Mouse (Mus musculus): ENCODE data around the gene Donson. TPM values are rescaled to one million over a fixed set of nuclear protein-coding genes. Genes with fewer than 3 reads are reported as not detected.

The Donson gene
- total and polyA plus RNA-seq, 3 experiments: 25.4 to 33.9 TPM; not detected in 1

DNA sequence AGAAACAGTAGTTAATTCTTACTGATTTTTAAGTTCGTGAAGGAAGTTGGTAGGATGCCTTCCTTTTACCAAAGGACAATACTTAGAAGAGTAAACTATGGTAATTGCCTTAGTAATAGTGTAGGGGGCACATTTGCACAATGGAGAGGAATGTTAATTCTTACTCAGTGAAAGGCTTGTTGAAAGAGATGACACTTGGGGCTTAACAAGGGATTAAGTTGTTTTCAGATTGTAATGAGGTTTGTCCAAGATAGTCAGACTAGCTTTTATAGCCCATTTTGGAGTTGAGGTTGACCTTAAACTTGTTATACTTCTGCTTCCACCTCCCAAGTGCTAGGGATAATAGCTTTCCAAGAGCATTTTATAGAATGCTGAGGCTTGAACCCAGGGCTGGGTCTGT is 27.2 kb downstream of the Donson start:
- no peak for DNase-seq (ENCODE audit: low read depth, low spot score)
- Histone ChIP-seq H3K4me1 (ENCODE audit: control insufficient read depth in 1 of 2, insufficient read depth in 2 of 2, low read length in 2 of 2) (no peaks in the 10 kb centered on the region), H3K9ac (ENCODE audit: control insufficient read depth, low read depth, low read length, poor library complexity, severe bottlenecking) (no peak overlapping the region), H3K79me2 (ENCODE audit: control insufficient read depth, insufficient read depth, low read length, poor library complexity) (peaks cover 52% of the 10 kb centered on the region), H3K27ac (ENCODE audit: control insufficient read depth, low read depth, low read length) (no peak overlapping the region), H3K9me3 (replicated peaks; ENCODE audit: insufficient read depth, low read length) (no peaks in the 10 kb centered on the region), H3K4me3 (ENCODE audit: control insufficient read depth in 1 of 2, insufficient read depth in 1 of 2, low read depth in 2 of 2, low read length in 2 of 2) (no peak overlapping the region), H3K36me3 (ENCODE audit: control insufficient read depth in 1 of 2, insufficient read depth in 2 of 2, low read length in 2 of 2) (peaks cover 6 to 70% of the 10 kb centered on the region in 2 experiments), H3K27me3 (ENCODE audit: control insufficient read depth in 1 of 2, insufficient read depth in 2 of 2, low read length in 2 of 2) (no peaks in the 10 kb centered on the region)
- TF ChIP-seq ETS1 (IDR thresholded peaks at IDR 0.05; ENCODE audit: low read depth, low read length): no peak
- TF ChIP-seq RAD21 (IDR thresholded peaks at IDR 0.05; ENCODE audit: low read depth, low read length): no peak
- TF ChIP-seq MAZ (IDR thresholded peaks at IDR 0.05; ENCODE audit: low read depth, low read length): no peak
- no peak for TF ChIP-seq GABPA (IDR thresholded peaks at IDR 0.05; ENCODE audit: low read depth, low read length)
- TF ChIP-seq POLR2AphosphoS2 (IDR thresholded peaks at IDR 0.05; ENCODE audit: low read length): no peak
- TF ChIP-seq TCF12 (IDR thresholded peaks at IDR 0.05; ENCODE audit: low read depth, low read length): no peak
- no peak for TF ChIP-seq CTCF (IDR thresholded peaks at IDR 0.05 in 2 of 3, conservative IDR thresholded peaks at IDR 0.05 in 1 of 3; ENCODE audit: control insufficient read depth in 1 of 3, insufficient read depth in 1 of 3, low read depth in 2 of 3, low read length in 3 of 3, poor library complexity in 1 of 3, severe bottlenecking in 1 of 3)
- no peak for TF ChIP-seq MEF2A (IDR thresholded peaks at IDR 0.05; ENCODE audit: extremely low read depth, insufficient replicate concordance, low read depth, low read length, poor library complexity, severe bottlenecking)
- TF ChIP-seq EP300 (IDR thresholded peaks at IDR 0.05; ENCODE audit: low read depth in 1 of 2, low read length in 2 of 2): no peak
- no peak for TF ChIP-seq POLR2AphosphoS5 (IDR thresholded peaks at IDR 0.05; ENCODE audit: borderline replicate concordance, low read depth, low read length)
- no peak for TF ChIP-seq ZNF384 (IDR thresholded peaks at IDR 0.05; ENCODE audit: low read depth, low read length)
- TF ChIP-seq MAX (IDR thresholded peaks at IDR 0.05; ENCODE audit: low read length): no peak
- no peak for TF ChIP-seq ZMIZ1 (IDR thresholded peaks at IDR 0.05; ENCODE audit: low read depth, low read length)
- TF ChIP-seq POLR2A (IDR thresholded peaks at IDR 0.05; ENCODE audit: control insufficient read depth in 1 of 2, insufficient read depth in 1 of 2, low read depth in 1 of 2, low read length in 2 of 2, poor library complexity in 1 of 2): no peak
- no peak for TF ChIP-seq MAFK (IDR thresholded peaks at IDR 0.05; ENCODE audit: borderline replicate concordance, low read depth, low read length)
- TF ChIP-seq CHD1 (IDR thresholded peaks at IDR 0.05; ENCODE audit: low read depth, low read length): no peak
- no peak for TF ChIP-seq BHLHE40 (IDR thresholded peaks at IDR 0.05; ENCODE audit: borderline replicate concordance, low read depth, low read length)
- no peak for TF ChIP-seq NRF1 (IDR thresholded peaks at IDR 0.05; ENCODE audit: insufficient read depth, low read depth, low read length, poor library complexity, severe bottlenecking)

DNA sequence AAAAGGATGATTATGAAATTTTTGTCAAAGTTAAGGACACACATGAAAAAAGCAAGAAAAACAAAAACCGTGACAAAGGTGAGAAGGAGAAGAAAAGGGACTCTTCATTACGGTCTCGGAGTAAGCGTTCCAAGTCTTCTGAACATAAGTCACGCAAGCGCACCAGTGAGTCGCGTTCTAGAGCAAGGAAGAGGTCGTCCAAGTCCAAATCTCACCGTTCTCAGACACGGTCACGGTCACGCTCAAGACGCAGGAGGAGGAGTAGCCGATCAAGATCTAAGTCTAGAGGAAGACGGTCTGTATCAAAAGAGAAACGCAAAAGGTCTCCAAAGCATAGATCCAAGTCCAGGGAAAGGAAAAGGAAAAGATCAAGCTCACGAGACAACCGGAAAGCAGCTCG is 28.8 kb downstream of the Donson start:
- Histone ChIP-seq H3K79me2 (ENCODE audit: control insufficient read depth, insufficient read depth, low read length, poor library complexity) (peaks cover 65% of the 10 kb centered on the region), H3K9me3 (replicated peaks; ENCODE audit: insufficient read depth, low read length) (no peaks in the 10 kb centered on the region), H3K4me3 (ENCODE audit: control insufficient read depth in 1 of 2, insufficient read depth in 1 of 2, low read depth in 2 of 2, low read length in 2 of 2) (no peak overlapping the region), H3K36me3 (ENCODE audit: control insufficient read depth in 1 of 2, insufficient read depth in 2 of 2, low read length in 2 of 2) (peaks cover 6 to 66% of the 10 kb centered on the region in 2 experiments), H3K27ac (ENCODE audit: control insufficient read depth, low read depth, low read length) (no peak overlapping the region), H3K9ac (ENCODE audit: control insufficient read depth, low read depth, low read length, poor library complexity, severe bottlenecking) (no peak overlapping the region), H3K4me1 (ENCODE audit: control insufficient read depth in 1 of 2, insufficient read depth in 2 of 2, low read length in 2 of 2) (no peaks in the 10 kb centered on the region), H3K27me3 (ENCODE audit: control insufficient read depth in 1 of 2, insufficient read depth in 2 of 2, low read length in 2 of 2) (no peaks in the 10 kb centered on the region)
- TF ChIP-seq SIN3A (IDR thresholded peaks at IDR 0.05; ENCODE audit: low read length) (no peak), POLR2AphosphoS2 (IDR thresholded peaks at IDR 0.05; ENCODE audit: low read length) (peak; percentile 43; the same call in 1 of the 2 replicates)
- DNase-seq (ENCODE audit: low read depth, low spot score): no peak
